Mouse (Mus musculus) kidney, embryonic 16.5 days (tissue): ENCODE data around the gene Il17re. TPM values are rescaled to one million over a fixed set of nuclear protein-coding genes. Genes with fewer than 3 reads are reported as not detected.

Experiments used
- ATAC-seq: fragments of 200-750 bp; cut with Nextera tagmentation; 2 replicates; pipeline ENCODE4 v1.8.0; 2017; ENCODE audit warnings: moderate TSS enrichment; ENCODE audit not compliant: low FRiP score, low TSS enrichment
- H3K27ac ChIP-seq: fragments of 300-500 bp; sonication (generic); 2 replicates; pipeline ENCODE4 v1.5.1; 2014; ENCODE audit warnings: low read length
- H3K27me3 ChIP-seq: fragments of 300-500 bp; sonication (generic); 2 replicates; pipeline ENCODE4 v1.6.1; 2014; ENCODE audit warnings: low read length, control low read depth, mixed read lengths; ENCODE audit not compliant: insufficient read depth
- H3K36me3 ChIP-seq: fragments of 300-500 bp; sonication (generic); 2 replicates; pipeline ENCODE4 v1.6.1; 2014; ENCODE audit warnings: low read length, control low read depth, mixed read lengths; ENCODE audit not compliant: insufficient read depth
- H3K4me1 ChIP-seq: fragments of 300-500 bp; sonication (generic); 2 replicates; pipeline ENCODE4 v1.6.1; 2014; ENCODE audit warnings: low read length, control low read depth, mixed read lengths; ENCODE audit not compliant: insufficient read depth
- H3K4me2 ChIP-seq: fragments of 300-500 bp; sonication (generic); replicated peaks from 2 replicates; pipeline ENCODE4 v1.6.1; 2014; ENCODE audit warnings: low read depth, low read length
- H3K4me3 ChIP-seq: fragments of 300-500 bp; sonication (generic); 2 replicates; pipeline ENCODE4 v1.5.1; 2014; ENCODE audit warnings: mild to moderate bottlenecking, low read length
- H3K9ac ChIP-seq: fragments of 300-500 bp; sonication (generic); replicated peaks from 2 replicates; pipeline ENCODE4 v1.6.1; 2014; ENCODE audit warnings: low read length
- H3K9me3 ChIP-seq: fragments of 300-500 bp; sonication (generic); 2 replicates; pipeline ENCODE4 v1.6.1; 2016; ENCODE audit warnings: low read length, control low read depth
- WGBS: fragments of 180-500 bp; shearing (Covaris S2); extraction: QIAGEN DNeasy Blood & Tissue Kit; methylation state at CpG from one replicate; pipeline ENCODE4 v1.1.7; 2014; 5-methylcytosine and 5-hydroxymethylcytosine counted together
- microRNA-seq: library from miRNA; unstranded; fragments of <30 nt; microRNA quantifications from one replicate; pipeline ENCODE4, GENCODE M21; 2016
- polyA plus RNA-seq: library from polyadenylated mRNA; unstranded; fragments of >200 nt; fragmentation: Nextera tagmentation; extraction: Ambion mirVana; gene quantifications from 2 replicates; pipeline ENCODE4 v1.2.1, GENCODE M21; 2015

Il17re gene
- polyA plus RNA-seq, 1 experiment from 2014 or later = 10.1 TPM

- ATAC-seq = no peak
- 94% methylated on average over 6 of the region's 6 CpGs for WGBS
Observed at GRCm38 (mm10) chr6:113513944-113514343, 55.7 kb downstream of the Il17re start.

GRCm38 (mm10) chr6:113514600-113514999, 56.3 kb downstream of the Il17re start:
- 98% methylated on average over 3 of the region's 3 CpGs for WGBS
- no peak overlapping the region for H3K4me2 ChIP-seq
- H3K9me3 ChIP-seq = no peaks in the 10 kb centered on the region
- peaks cover 61% of the 10 kb centered on the region for H3K36me3 ChIP-seq
- no peak overlapping the region for H3K9ac ChIP-seq
- no peaks in the 10 kb centered on the region for H3K27me3 ChIP-seq
- no peaks in the 10 kb centered on the region for H3K4me1 ChIP-seq
- H3K27ac ChIP-seq = no peak overlapping the region
- no peak overlapping the region for H3K4me3 ChIP-seq
- no peak for ATAC-seq

More at GRCm38 (mm10) chr6:113513944-113514343, 55.7 kb downstream of the Il17re start:
- Histone ChIP-seq H3K4me3 (no peak overlapping the region), H3K36me3 (peaks cover 55% of the 10 kb centered on the region), H3K9ac (no peak overlapping the region), H3K27me3 (no peaks in the 10 kb centered on the region), H3K27ac (no peak overlapping the region), H3K4me2 (no peak overlapping the region), H3K4me1 (no peaks in the 10 kb centered on the region), H3K9me3 (no peaks in the 10 kb centered on the region)

GRCm38 (mm10) chr6:113517434-113518080, 59.3 kb downstream of the Il17re start:
- H3K9ac ChIP-seq = no peak overlapping the region
- no peak overlapping the region for H3K27ac ChIP-seq
- no peaks in the 10 kb centered on the region for H3K27me3 ChIP-seq
- H3K4me3 ChIP-seq = no peak overlapping the region
- H3K9me3 ChIP-seq = no peaks in the 10 kb centered on the region
- WGBS = 93% methylated on average over 8 of the region's 8 CpGs
- peaks cover 83% of the 10 kb centered on the region for H3K36me3 ChIP-seq
- H3K4me1 ChIP-seq = no peaks in the 10 kb centered on the region
- H3K4me2 ChIP-seq = no peak overlapping the region
- ATAC-seq = no peak

Small RNAs within 50 kb of the gene (microRNA-seq; reads per million reads assigned to microRNA genes)
- not detected for gene Gm24387

Other genes with a start within 250 kb of the Il17re start
- gene Mtmr14, start 220.6 kb upstream of the Il17re start, polyA plus RNA-seq = 35.5 and 37.0 TPM in 2 replicates
- gene Cpne9, start 176.2 kb upstream of the Il17re start, polyA plus RNA-seq = 0.09 TPM in 1 of 2 replicates, not detected in the other
- gene Brpf1, start 151.3 kb upstream of the Il17re start, polyA plus RNA-seq = 19.0 and 22.1 TPM in 2 replicates
- 17.4 and 19.4 TPM in 2 replicates for gene Ogg1, start 131.5 kb upstream of the Il17re start, polyA plus RNA-seq
- gene Camk1, start 114.5 kb upstream of the Il17re start, polyA plus RNA-seq = 110 and 117 TPM in 2 replicates
- 63.5 and 66.7 TPM in 2 replicates for gene Tada3, start 80.6 kb upstream of the Il17re start, polyA plus RNA-seq
- 401 and 410 TPM in 2 replicates for gene Arpc4, start 80.4 kb upstream of the Il17re start, polyA plus RNA-seq
- gene Ttll3, start 69.2 kb upstream of the Il17re start, polyA plus RNA-seq = 3.4 and 4.4 TPM in 2 replicates
- gene Rpusd3, start 39.1 kb upstream of the Il17re start, polyA plus RNA-seq = 31.5 and 31.7 TPM in 2 replicates
- not detected in 2 replicates for gene Cidec, start 22.7 kb upstream of the Il17re start, polyA plus RNA-seq
- gene Jagn1, start 15.9 kb upstream of the Il17re start, polyA plus RNA-seq = 115 and 121 TPM in 2 replicates
- gene Il17rc, start 12.9 kb downstream of the Il17re start, polyA plus RNA-seq = 18.2 and 31.0 TPM in 2 replicates
- gene Creld1, start 24.8 kb downstream of the Il17re start, polyA plus RNA-seq = 43.4 and 45.8 TPM in 2 replicates
- gene Prrt3, start 43.4 kb downstream of the Il17re start, polyA plus RNA-seq = 0.97 and 0.99 TPM in 2 replicates
- gene Emc3, start 73.2 kb downstream of the Il17re start, polyA plus RNA-seq = 120 and 122 TPM in 2 replicates
- 10.7 and 12.0 TPM in 2 replicates for gene Fancd2, start 73.2 kb downstream of the Il17re start, polyA plus RNA-seq
- 0.68 and 1.1 TPM in 2 replicates for gene Fancd2os, start 142.2 kb downstream of the Il17re start, polyA plus RNA-seq
- 221 and 224 TPM in 2 replicates for gene Brk1, start 146.3 kb downstream of the Il17re start, polyA plus RNA-seq
- 34.0 and 40.7 TPM in 2 replicates for gene Vhl, start 165.5 kb downstream of the Il17re start, polyA plus RNA-seq
- gene Irak2, start 180.0 kb downstream of the Il17re start, polyA plus RNA-seq = 4.4 and 5.6 TPM in 2 replicates
- gene Tatdn2, start 238.6 kb downstream of the Il17re start, polyA plus RNA-seq = 0.72 and 0.95 TPM in 2 replicates